Mouse (Mus musculus): ENCODE data around the gene Mip. TPM values are rescaled to one million over a fixed set of nuclear protein-coding genes. Genes with fewer than 3 reads are reported as not detected.

Gene Mip
- total and polyA plus RNA-seq, 3 experiments = not detected

DNA sequence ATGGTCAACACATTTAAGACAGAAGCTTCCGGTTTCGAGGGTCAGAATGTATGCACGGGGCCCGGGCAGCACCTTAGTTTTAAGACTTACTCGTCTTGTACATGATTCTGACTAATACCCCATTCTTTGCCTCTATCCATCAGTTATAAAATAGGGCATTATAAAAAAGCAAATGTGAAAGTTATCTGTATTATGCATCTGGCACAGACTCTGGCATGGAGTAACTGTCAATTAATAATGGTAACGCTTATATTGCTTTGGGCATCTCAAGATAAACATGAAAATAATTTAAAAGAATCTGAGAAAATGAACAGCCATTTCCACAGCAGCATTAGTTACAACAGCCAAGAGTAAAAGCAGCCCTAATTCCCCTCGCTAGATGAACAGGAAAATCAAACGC is 2.4 kb downstream of the Mip start:
- dilution Hi-C loops (cut with MboI; ENCODE audit: extremely low pct_ligation_motif_present, extremely low pct_unique_long_range_greater_than_20kb, low sequenced_read_pairs) (no loop called here), in situ Hi-C loops (cut with MboI; ENCODE audit: low pct_ligation_motif_present, low pct_unique_long_range_greater_than_20kb, low sequenced_read_pairs) (no loop called here)
- Histone ChIP-seq H3K4me2 (ENCODE audit: insufficient read depth, low read depth, poor library complexity, severe bottlenecking) (no peak overlapping the region), H3K79me2 (replicated peaks; ENCODE audit: control insufficient read depth, extremely low read depth, insufficient read depth, poor library complexity, severe bottlenecking) (peaks cover 8% of the 10 kb centered on the region; the same call in 1 of the 2 replicates), H3K9ac (ENCODE audit: insufficient read depth, low read depth) (no peak overlapping the region), H3K36me3 (replicated peaks in 1 of 2; ENCODE audit: control insufficient read depth in 1 of 2, insufficient read depth in 1 of 2, low read length in 1 of 2) (no peaks in the 10 kb centered on the region), H3K27ac (ENCODE audit: insufficient read depth, low read depth) (no peak overlapping the region), H3K9me3 (replicated peaks; ENCODE audit: low read length) (no peaks in the 10 kb centered on the region), H3K4me3 (replicated peaks in 1 of 3; ENCODE audit: low read depth in 2 of 3, low read length in 2 of 3, poor library complexity in 1 of 3) (no peak overlapping the region), H3K27me3 (replicated peaks) (no peaks in the 10 kb centered on the region), H3K4me1 (ENCODE audit: control insufficient read depth in 1 of 2, insufficient read depth in 2 of 2) (peaks cover 0 to 7% of the 10 kb centered on the region in 2 experiments; a peak in 2 of 4 replicates)
- TF ChIP-seq MAFK (IDR thresholded peaks at IDR 0.05; ENCODE audit: insufficient replicate concordance, low read length) (no peak), ELF1 (IDR thresholded peaks at IDR 0.05; ENCODE audit: low read depth, low read length) (no peak)
- DNase-seq (ENCODE audit: extremely low read depth) = no peak

DNA sequence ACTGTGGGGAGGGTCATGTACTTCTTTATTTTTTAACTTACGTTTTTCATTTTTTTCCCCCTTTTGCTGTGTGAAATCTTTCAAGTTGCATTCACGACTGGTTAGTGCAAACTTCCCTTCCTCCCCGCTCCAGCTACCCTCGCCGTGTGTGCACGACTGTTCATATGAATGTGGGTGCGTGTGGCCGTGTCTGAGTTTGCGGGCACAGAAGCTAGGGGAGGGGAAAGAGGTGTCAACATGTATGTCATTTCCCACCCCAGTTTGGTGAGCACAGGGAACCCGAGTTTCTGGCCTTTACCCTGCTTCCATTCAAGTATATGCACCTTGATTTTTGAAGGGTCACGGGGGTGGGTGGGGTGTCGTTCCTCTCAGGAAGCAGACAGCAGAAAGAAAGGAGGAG is 4.9 kb downstream of the Mip start:
- Histone ChIP-seq H3K79me2 (replicated peaks; ENCODE audit: control insufficient read depth, extremely low read depth, insufficient read depth, poor library complexity, severe bottlenecking) (peaks cover 17% of the 10 kb centered on the region), H3K9ac (ENCODE audit: insufficient read depth, low read depth) (no peak overlapping the region), H3K27ac (ENCODE audit: insufficient read depth, low read depth) (no peak overlapping the region), H3K4me1 (ENCODE audit: control insufficient read depth in 1 of 2, insufficient read depth in 2 of 2) (peaks cover 2 to 21% of the 10 kb centered on the region in 2 experiments; a peak in 2 of 4 replicates), H3K27me3 (replicated peaks) (no peaks in the 10 kb centered on the region), H3K36me3 (replicated peaks in 1 of 2; ENCODE audit: control insufficient read depth in 1 of 2, insufficient read depth in 1 of 2, low read length in 1 of 2) (peaks cover 3 to 17% of the 10 kb centered on the region in 2 experiments), H3K4me3 (replicated peaks in 1 of 3; ENCODE audit: low read depth in 2 of 3, low read length in 2 of 3, poor library complexity in 1 of 3) (no peak overlapping the region), H3K4me2 (ENCODE audit: insufficient read depth, low read depth, poor library complexity, severe bottlenecking) (no peak overlapping the region), H3K9me3 (replicated peaks; ENCODE audit: low read length) (no peaks in the 10 kb centered on the region)
- dilution Hi-C loops (cut with MboI; ENCODE audit: extremely low pct_ligation_motif_present, extremely low pct_unique_long_range_greater_than_20kb, low sequenced_read_pairs) (no loop called here), in situ Hi-C loops (cut with MboI; ENCODE audit: low pct_ligation_motif_present, low pct_unique_long_range_greater_than_20kb, low sequenced_read_pairs) (no loop called here)
- DNase-seq (ENCODE audit: extremely low read depth) = no peak
- no peak for TF ChIP-seq MAFK (IDR thresholded peaks at IDR 0.05; ENCODE audit: insufficient replicate concordance, low read length)
- TF ChIP-seq POLR2AphosphoS2 (IDR thresholded peaks at IDR 0.05; ENCODE audit: low read depth, low read length) = no peak
- no peak for TF ChIP-seq CHD1 (IDR thresholded peaks at IDR 0.05; ENCODE audit: low read depth, low read length)
- no peak for TF ChIP-seq TCF12 (IDR thresholded peaks at IDR 0.05; ENCODE audit: low read depth, low read length)
- no peak for TF ChIP-seq NELFE (IDR thresholded peaks at IDR 0.05; ENCODE audit: low read depth, low read length)
- TF ChIP-seq JUN (IDR thresholded peaks at IDR 0.05; ENCODE audit: insufficient read depth, low read depth, low read length) = no peak
- no peak for TF ChIP-seq MAZ (IDR thresholded peaks at IDR 0.05; ENCODE audit: low read depth, low read length)
- TF ChIP-seq ZMIZ1 (IDR thresholded peaks at IDR 0.05; ENCODE audit: low read depth, low read length) = no peak
- no peak for TF ChIP-seq RAD21 (IDR thresholded peaks at IDR 0.05; ENCODE audit: low read depth, low read length)
- TF ChIP-seq UBTF (IDR thresholded peaks at IDR 0.05; ENCODE audit: low read depth, low read length) = no peak
- TF ChIP-seq EP300 (IDR thresholded peaks at IDR 0.05; ENCODE audit: low read length) = no peak
- TF ChIP-seq RCOR1 (conservative IDR thresholded peaks at IDR 0.05; ENCODE audit: low read depth, low read length) = no peak
- no peak for TF ChIP-seq ZC3H11A (IDR thresholded peaks at IDR 0.05; ENCODE audit: low read depth, low read length)
- no peak for TF ChIP-seq USF2 (conservative IDR thresholded peaks at IDR 0.05; ENCODE audit: low read depth, low read length)
- no peak for TF ChIP-seq TBP (conservative IDR thresholded peaks at IDR 0.05; ENCODE audit: low read depth, low read length)
- no peak for TF ChIP-seq NRF1 (IDR thresholded peaks at IDR 0.05; ENCODE audit: low read depth, low read length)
- TF ChIP-seq POLR2A (IDR thresholded peaks at IDR 0.05; ENCODE audit: low read depth, low read length) = no peak
- no peak for TF ChIP-seq SIN3A (IDR thresholded peaks at IDR 0.05; ENCODE audit: low read length)
- no peak for TF ChIP-seq ZKSCAN1 (IDR thresholded peaks at IDR 0.05; ENCODE audit: borderline replicate concordance, low read depth, low read length)
- TF ChIP-seq E2F4 (IDR thresholded peaks at IDR 0.05; ENCODE audit: insufficient replicate concordance, low read depth, low read length) = no peak
